Mouse (Mus musculus) intestine, embryonic 15.5 days (tissue): Measurements from ENCODE around the gene Pecr. TPM values are rescaled to one million over a fixed set of nuclear protein-coding genes. Genes with fewer than 3 reads are reported as not detected.

ENCODE experiments used
- ATAC-seq: fragments of 200-750 bp; cut with Nextera tagmentation; 2 replicates; pipeline ENCODE4 v1.8.0; 2017; ENCODE audit warnings: moderate TSS enrichment, moderate library complexity
- H3K27ac ChIP-seq: fragments of 300-500 bp; sonication (generic); 2 replicates; pipeline ENCODE4 v1.5.1; 2015; ENCODE audit warnings: mild to moderate bottlenecking, inconsistent platforms
- H3K27me3 ChIP-seq: fragments of 300-500 bp; sonication (generic); replicated peaks from 2 replicates; pipeline ENCODE4 v1.6.1; 2015; ENCODE audit warnings: inconsistent platforms
- H3K36me3 ChIP-seq: fragments of 300-500 bp; sonication (generic); 2 replicates; pipeline ENCODE4 v1.6.1; 2015; ENCODE audit warnings: inconsistent platforms
- H3K4me1 ChIP-seq: fragments of 300-500 bp; sonication (generic); replicated peaks from 2 replicates; pipeline ENCODE4 v1.6.1; 2015; ENCODE audit warnings: inconsistent platforms
- H3K4me2 ChIP-seq: fragments of 300-500 bp; sonication (generic); replicated peaks from 2 replicates; pipeline ENCODE4 v1.6.1; 2015; ENCODE audit warnings: mild to moderate bottlenecking, inconsistent platforms
- H3K4me3 ChIP-seq: fragments of 300-500 bp; sonication (generic); replicated peaks from 2 replicates; pipeline ENCODE4 v1.5.1; 2015; ENCODE audit warnings: inconsistent platforms
- H3K9ac ChIP-seq: fragments of 300-500 bp; sonication (generic); 2 replicates; pipeline ENCODE4 v1.6.1; 2015; ENCODE audit warnings: inconsistent platforms
- H3K9me3 ChIP-seq: fragments of 300-500 bp; sonication (generic); 2 replicates; pipeline ENCODE4 v1.6.1; 2016; ENCODE audit warnings: inconsistent platforms
- WGBS: fragments of 180-500 bp; shearing (Covaris S2); methylation state at CpG from one replicate; pipeline ENCODE4 v1.1.7; 2015; 5-methylcytosine and 5-hydroxymethylcytosine counted together
- polyA plus RNA-seq: library from polyadenylated mRNA; unstranded; fragments of >200 nt; fragmentation: Nextera tagmentation; extraction: Ambion mirVana; gene quantifications from 2 replicates; pipeline ENCODE4 v1.2.1, GENCODE M21; 2015

Pecr gene
- 57.7 and 65.5 TPM in 2 replicates for polyA plus RNA-seq

DNA sequence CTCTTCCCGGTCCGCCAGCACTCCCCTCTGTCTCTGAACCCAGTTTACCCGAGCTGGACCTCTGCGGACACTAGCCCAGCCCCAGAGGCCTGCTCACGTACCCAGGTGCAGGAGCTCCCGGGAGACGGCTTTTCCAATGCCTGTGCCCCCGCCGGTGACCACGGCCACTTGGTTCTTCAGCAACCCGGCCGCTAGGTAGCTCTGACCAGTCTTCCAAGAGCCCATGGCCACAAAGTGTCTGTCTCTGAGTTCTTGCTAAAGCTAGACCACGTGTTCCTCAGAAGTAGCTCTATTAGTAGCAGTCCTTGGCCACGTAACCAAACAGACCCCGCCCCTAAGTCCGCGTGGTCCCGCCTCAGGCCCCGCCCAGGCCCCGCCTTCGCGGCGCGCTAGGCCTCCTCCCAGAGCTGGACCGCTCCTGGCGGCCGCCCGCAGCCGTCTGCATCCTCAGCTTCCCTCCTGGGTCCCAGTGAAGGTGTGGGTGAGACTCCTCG, at the start of gene Pecr, which contains the start of gene Tmem169:
TSS of gene Pecr (minus strand) at position 323 of the 494 bp plus-strand sequence.
TSS of gene Tmem169 (plus strand) at position 378 of the 494 bp plus-strand sequence.
- H3K4me3 ChIP-seq = peak within 1 kb of the TSS; percentile 60
- H3K9ac ChIP-seq = peak within 1 kb of the TSS; percentile 70
- H3K27me3 ChIP-seq = no peaks in the 10 kb centered on the region
- 0 out of 2 replicates have a peak, but pooled peaks cover 2% of the 10 kb centered on the region for H3K4me1 ChIP-seq
- no peaks in the 10 kb centered on the region for H3K9me3 ChIP-seq
- H3K36me3 ChIP-seq = no peaks in the 10 kb centered on the region
- ATAC-seq = peak; percentile 98
- peak within 1 kb of the TSS; percentile 89 for H3K4me2 ChIP-seq
- WGBS = under 1% methylated on average over 30 of the region's 30 CpGs
- peak within 1 kb of the TSS; percentile 66 for H3K27ac ChIP-seq

DNA sequence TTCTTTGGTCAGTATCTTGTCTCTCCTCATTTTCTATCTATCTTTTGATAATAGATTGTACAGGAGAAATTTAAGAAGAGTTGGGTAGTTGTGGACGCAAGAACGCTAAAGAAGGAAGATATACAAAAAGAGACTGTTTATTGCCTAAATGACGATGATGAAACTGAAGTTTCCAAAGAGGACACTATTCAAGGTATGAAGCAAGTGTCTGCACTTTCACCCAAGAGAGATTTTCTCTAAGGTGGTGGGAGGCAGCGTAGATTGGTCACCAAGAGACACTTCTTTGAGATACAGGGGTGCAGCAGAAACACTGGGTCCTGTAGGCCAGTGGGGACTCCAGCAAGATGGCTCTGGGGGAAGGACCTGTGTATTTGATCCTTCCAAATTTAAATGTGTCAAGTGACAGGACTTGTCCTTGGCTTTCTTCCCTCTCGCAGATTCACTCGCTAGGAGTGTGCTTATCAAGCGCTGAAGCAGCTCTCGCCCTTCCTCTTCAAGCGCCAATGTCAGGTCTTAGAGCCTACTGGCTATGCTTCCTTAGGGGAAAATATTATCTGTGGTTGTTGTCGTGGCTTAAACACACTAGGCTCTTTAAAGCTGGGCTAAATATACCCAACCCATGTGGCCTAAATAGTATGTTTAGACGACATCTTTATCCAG, 42.2 kb upstream of the Pecr start:
- 93% methylated on average over 11 of the region's 11 CpGs for WGBS
- no peak overlapping the region for H3K4me2 ChIP-seq
- H3K4me3 ChIP-seq = no peak overlapping the region
- no peaks in the 10 kb centered on the region for H3K36me3 ChIP-seq
- H3K27ac ChIP-seq = no peak overlapping the region
- no peaks in the 10 kb centered on the region for H3K27me3 ChIP-seq
- ATAC-seq = no peak
- H3K4me1 ChIP-seq = no peaks in the 10 kb centered on the region
- no peaks in the 10 kb centered on the region for H3K9me3 ChIP-seq
- H3K9ac ChIP-seq = no peak overlapping the region

DNA sequence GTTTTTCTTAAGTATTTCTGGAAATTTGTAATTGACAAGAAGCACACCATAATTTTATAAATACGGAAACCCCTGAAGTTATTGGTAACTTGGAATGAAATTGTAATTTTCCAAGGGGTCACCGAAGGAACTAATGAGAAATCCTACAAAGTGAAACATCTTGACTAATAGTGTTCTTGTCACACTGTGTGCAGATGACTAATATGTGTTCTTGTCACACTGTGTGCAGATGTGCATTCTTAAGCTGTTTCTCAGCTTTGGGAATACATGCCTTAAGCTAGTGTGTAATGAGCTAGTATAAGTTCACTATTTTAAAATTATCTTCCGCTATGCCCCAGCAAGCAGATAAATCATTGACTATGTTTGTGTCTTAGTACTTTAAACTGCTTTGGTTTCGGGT, 39.1 kb upstream of the Pecr start:
- Histone ChIP-seq H3K27ac (no peak overlapping the region), H3K9ac (no peak overlapping the region), H3K36me3 (0 out of 2 replicates have a peak, but pooled peaks cover 3% of the 10 kb centered on the region), H3K4me3 (no peak overlapping the region), H3K4me2 (no peak overlapping the region), H3K27me3 (no peaks in the 10 kb centered on the region), H3K4me1 (no peaks in the 10 kb centered on the region), H3K9me3 (no peaks in the 10 kb centered on the region)
- ATAC-seq = no peak
- WGBS = 88% methylated on average over 4 of the region's 4 CpGs

DNA sequence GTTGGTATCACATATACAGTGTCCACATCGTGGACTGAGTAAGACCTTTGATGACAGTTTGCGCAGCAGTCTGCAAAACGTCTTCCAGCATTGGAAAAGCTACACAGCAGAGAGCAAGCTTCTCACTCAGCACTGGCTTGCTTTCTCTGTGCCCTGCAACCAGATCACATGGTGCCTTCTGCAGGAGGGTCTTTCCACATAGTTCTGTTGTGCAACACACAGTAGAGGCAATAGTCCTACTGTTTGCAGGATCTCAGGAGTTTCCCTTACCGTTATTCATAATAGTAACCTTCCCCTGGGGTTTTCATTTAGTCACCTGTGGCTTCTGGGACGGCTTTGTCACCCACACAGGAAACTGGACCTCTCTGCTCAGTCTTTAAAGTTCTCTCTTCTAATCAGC, 36.6 kb upstream of the Pecr start:
- no peak overlapping the region for H3K9ac ChIP-seq
- H3K9me3 ChIP-seq = no peaks in the 10 kb centered on the region
- H3K27me3 ChIP-seq = no peaks in the 10 kb centered on the region
- no peak overlapping the region for H3K4me2 ChIP-seq
- 0 out of 2 replicates have a peak, but pooled peaks cover 3% of the 10 kb centered on the region for H3K36me3 ChIP-seq
- no peak overlapping the region for H3K4me3 ChIP-seq
- H3K27ac ChIP-seq = no peak overlapping the region
- no peaks in the 10 kb centered on the region for H3K4me1 ChIP-seq
- WGBS = 89% methylated on average over 5 of the region's 5 CpGs
- no peak for ATAC-seq

DNA sequence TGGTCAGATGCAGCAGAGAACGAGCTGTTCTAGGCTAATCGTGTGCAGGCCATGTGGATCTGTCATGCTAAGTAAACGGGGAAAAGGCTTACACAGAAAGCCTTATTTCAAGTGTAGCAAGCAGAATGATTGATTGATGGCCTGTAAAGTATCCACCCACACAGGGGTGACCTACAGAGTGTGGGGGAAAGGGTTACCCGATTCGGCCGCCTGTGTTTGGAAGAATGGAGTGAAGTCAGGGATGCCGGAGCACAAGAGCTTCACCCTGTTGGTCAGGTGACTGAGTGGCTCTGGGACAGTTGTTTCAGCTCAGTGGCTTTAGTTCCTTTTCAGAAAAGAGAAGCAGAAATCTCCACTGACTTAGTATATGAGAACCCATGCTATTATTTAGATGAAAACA, 32.8 kb upstream of the Pecr start:
- Histone ChIP-seq H3K9me3 (no peaks in the 10 kb centered on the region), H3K4me2 (no peak overlapping the region), H3K4me3 (no peak overlapping the region), H3K27ac (no peak overlapping the region), H3K36me3 (peaks cover 3% of the 10 kb centered on the region; the same call in 1 of the 2 replicates), H3K4me1 (no peaks in the 10 kb centered on the region), H3K9ac (no peak overlapping the region), H3K27me3 (no peaks in the 10 kb centered on the region)
- ATAC-seq = no peak
- WGBS = 76% methylated on average over 7 of the region's 7 CpGs

DNA sequence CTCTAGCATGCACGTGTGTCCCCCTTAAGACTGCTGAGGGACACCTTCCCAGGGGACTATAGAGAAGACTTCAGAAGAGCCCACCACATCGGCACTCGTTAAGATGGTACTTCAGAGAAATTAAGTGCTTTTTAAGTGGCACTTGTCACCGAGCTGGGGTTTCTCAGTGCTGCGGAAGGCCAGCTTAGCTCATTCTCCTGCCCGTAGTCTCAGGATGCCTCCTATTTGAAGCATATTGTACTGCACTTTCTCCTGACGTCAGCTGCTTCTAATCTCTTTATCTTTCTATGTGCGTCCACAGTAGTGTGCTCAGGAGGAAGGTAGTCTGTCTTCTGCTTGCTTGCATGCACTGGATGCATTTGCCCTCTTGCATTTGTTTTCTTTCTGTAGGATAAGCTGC, 32.3 kb upstream of the Pecr start:
- no peak overlapping the region for H3K4me2 ChIP-seq
- no peaks in the 10 kb centered on the region for H3K27me3 ChIP-seq
- H3K4me3 ChIP-seq = no peak overlapping the region
- no peak for ATAC-seq
- no peak overlapping the region for H3K27ac ChIP-seq
- no peaks in the 10 kb centered on the region for H3K9me3 ChIP-seq
- WGBS = 79% methylated on average over 8 of the region's 8 CpGs
- no peaks in the 10 kb centered on the region for H3K4me1 ChIP-seq
- peaks cover 3% of the 10 kb centered on the region; the same call in 1 of the 2 replicates for H3K36me3 ChIP-seq
- H3K9ac ChIP-seq = no peak overlapping the region

DNA sequence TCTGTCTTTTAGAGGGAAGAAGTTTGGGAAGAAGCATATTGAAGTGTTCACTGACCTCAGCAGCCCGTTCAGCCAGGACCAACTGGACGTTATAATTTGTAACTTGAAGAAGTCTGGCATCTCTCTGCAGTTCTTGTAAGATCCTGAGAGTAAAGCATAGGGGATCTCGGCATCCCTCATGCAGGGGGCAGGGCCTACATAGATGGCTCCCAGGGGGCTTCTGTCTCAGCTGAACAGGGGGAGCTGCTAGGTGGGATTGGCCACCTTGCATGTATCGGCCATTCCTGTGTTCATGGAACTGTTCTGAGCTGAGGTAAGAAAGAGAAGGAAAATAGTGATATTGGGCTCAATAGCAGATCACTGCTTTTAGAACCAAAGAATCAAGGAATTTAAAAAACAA, 31.3 kb upstream of the Pecr start:
- Histone ChIP-seq H3K27me3 (no peaks in the 10 kb centered on the region), H3K4me2 (no peak overlapping the region), H3K4me1 (no peaks in the 10 kb centered on the region), H3K4me3 (no peak overlapping the region), H3K9me3 (no peaks in the 10 kb centered on the region), H3K9ac (no peak overlapping the region), H3K36me3 (peaks cover 3% of the 10 kb centered on the region; the same call in 1 of the 2 replicates), H3K27ac (no peak overlapping the region)
- ATAC-seq = no peak
- WGBS = 87% methylated on average over 4 of the region's 4 CpGs

DNA sequence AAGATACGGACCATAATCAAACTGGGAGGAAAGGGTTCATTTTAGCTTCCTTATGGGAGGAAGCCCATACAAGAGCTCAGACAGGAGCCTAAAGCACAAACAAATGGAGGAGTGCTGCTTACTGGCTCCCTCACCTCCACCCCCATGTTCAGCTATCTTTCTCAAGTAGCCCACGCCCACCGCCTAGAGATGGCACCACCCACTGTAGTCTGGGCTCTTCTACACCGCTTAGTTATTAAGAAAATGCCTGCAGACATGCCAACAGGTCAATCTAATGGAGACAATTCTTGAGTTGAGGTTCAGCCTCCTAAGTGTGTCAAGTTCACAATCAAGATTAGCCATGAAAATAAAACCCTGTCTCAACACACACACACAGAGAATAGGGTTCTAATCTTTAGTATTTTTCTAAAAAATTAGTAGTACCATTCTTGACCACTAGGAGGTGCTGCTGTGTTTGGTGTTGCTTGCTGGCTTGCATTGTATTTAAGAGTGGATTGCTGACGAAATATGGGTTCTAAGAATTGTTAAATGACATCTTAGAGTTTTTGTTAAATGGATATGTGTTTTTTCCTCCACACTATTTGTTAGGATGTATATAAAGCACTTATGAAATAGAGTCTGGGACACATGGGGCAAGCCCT, 29.4 kb upstream of the Pecr start:
- no peaks in the 10 kb centered on the region for H3K9me3 ChIP-seq
- H3K4me1 ChIP-seq = no peaks in the 10 kb centered on the region
- no peaks in the 10 kb centered on the region for H3K27me3 ChIP-seq
- no peak overlapping the region for H3K4me3 ChIP-seq
- no peak overlapping the region for H3K27ac ChIP-seq
- no peak overlapping the region for H3K9ac ChIP-seq
- WGBS = 78% methylated on average over 5 of the region's 5 CpGs
- ATAC-seq = no peak
- H3K4me2 ChIP-seq = no peak overlapping the region
- H3K36me3 ChIP-seq = no peaks in the 10 kb centered on the region; the same call in 1 of the 2 replicates

DNA sequence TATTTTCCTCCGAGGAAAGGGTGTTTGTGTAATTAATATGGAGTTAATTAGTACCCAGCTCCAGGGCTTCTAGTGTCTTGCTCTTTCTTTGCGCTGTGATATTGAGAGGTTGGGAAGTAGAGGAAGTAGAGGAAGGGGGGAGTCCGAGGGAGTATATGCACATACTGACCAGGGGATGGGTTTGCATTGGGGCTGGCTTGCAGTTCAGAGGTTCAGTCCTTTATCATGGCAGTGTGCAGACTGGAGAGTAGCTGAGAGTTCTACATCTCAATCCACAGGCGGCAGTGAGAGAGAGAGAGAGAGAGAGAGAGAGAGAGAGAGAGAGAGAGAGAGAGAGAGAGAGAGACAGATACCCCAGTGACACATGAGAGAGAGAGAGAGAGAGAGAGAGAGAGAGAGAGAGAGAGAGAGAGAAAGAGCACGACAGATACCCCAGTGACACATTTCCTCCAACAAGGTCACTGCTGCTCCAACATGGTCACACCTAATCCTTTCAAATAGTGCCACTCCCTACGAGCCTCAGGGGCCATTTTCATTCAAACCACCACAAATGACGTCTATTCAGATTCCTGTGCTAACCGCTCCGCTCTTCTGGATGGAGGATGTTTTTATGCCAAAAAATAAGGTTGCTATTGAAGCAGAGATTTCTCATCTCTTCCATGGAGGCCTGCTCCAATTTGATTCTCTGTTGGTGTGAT, 28.7 kb upstream of the Pecr start:
- ATAC-seq = no peak
- H3K36me3 ChIP-seq = no peaks in the 10 kb centered on the region; the same call in 1 of the 2 replicates
- 90% methylated on average over 9 of the region's 9 CpGs for WGBS
- H3K4me3 ChIP-seq = no peak overlapping the region
- H3K4me2 ChIP-seq = no peak overlapping the region
- no peaks in the 10 kb centered on the region for H3K9me3 ChIP-seq
- no peak overlapping the region for H3K9ac ChIP-seq
- H3K4me1 ChIP-seq = no peaks in the 10 kb centered on the region
- H3K27ac ChIP-seq = no peak overlapping the region
- no peaks in the 10 kb centered on the region for H3K27me3 ChIP-seq

DNA sequence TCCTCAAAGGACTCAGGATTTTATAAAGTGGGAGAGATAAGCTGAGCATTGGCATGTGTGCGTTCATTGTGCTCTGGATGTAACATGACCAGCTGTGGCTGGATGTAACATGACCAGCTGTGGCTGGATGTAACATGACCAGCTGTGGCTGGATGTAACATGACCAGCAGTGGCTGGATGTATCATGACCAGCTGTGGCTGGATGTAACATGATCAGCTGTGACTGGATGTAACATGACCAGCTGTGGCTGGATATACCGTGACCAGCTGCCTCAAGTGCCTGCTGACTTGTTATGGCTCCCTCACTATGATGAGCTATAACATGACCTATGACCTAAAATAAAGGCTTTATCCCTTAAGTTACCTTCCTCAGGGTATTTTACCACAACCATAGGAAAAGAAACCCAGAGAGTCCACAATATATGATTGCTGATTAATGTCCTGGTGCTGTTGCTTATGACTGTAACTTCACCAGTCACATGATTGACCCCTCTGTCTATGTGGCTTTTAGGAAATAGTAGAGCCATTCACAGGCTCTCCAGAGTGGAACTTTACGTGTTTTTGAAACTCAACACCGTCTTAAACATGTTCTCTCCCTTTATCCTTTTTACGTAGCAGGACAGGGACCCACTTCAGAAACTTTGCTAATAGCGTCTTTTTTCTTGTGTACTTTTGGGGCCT, 25.8 kb upstream of the Pecr start:
- ATAC-seq = no peak
- H3K4me2 ChIP-seq = no peak overlapping the region
- no peak overlapping the region for H3K27ac ChIP-seq

DNA sequence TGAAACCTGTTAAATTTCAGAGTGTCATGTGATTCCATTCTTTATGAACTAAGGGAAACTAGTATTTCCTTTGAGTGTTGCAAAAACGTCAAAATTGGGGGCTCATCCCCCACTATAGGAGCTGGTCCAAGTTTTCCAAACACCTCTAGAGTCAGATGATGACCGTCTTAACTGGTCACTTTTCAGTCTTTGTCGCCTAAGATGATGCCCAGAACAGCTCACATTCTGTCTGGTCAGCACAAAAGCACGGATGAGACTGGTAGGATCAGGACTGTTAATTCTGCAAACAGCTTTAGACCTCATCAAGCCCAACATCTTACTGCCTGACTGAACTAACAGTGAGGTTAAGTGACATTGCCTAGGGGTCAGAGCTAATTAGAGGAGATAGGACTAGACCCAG, 24.8 kb upstream of the Pecr start:
- no peaks in the 10 kb centered on the region for H3K4me1 ChIP-seq
- no peaks in the 10 kb centered on the region for H3K9me3 ChIP-seq
- no peak for ATAC-seq
- no peaks in the 10 kb centered on the region for H3K27me3 ChIP-seq
- no peak overlapping the region for H3K27ac ChIP-seq
- H3K36me3 ChIP-seq = no peaks in the 10 kb centered on the region
- no peak overlapping the region for H3K9ac ChIP-seq
- WGBS = 59% methylated on average over 4 of the region's 4 CpGs
- H3K4me3 ChIP-seq = no peak overlapping the region
- no peak overlapping the region for H3K4me2 ChIP-seq

More for the DNA sequence above, 25.8 kb upstream of the Pecr start:
- H3K4me3 ChIP-seq = no peak overlapping the region
- H3K27me3 ChIP-seq = no peaks in the 10 kb centered on the region
- WGBS = 67% methylated on average over 6 of the region's 6 CpGs
- H3K4me1 ChIP-seq = no peaks in the 10 kb centered on the region
- no peaks in the 10 kb centered on the region; the same call in 1 of the 2 replicates for H3K36me3 ChIP-seq
- H3K9ac ChIP-seq = no peak overlapping the region
- H3K9me3 ChIP-seq = no peaks in the 10 kb centered on the region

DNA sequence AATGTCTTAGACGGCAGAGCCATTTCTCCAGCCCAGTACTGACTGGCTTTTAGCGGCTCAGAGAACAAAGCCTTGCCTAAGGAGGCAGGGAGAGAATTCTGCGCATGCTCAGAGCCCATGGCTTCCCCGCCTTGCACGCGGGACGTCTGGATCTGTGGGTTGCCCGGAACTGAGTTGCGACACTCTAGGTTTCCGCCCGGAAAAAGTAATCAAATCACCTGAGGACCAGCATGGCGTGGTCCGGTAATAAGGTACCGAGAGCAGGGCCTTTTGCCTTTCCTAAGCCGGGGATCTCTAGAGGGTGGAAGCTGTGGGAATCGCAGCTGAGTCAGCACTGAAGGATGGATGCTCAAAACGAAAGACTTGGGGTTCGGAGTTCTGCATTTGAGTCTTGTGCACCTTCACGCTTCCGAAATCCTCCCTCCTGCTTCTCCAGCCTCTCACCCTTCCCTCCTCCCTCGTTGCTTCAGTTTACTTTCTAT, 23.2 kb upstream of the Pecr start, which contains the start of gene Xrcc5:
TSS of gene Xrcc5 (plus strand) at position 105 of the 482 bp plus-strand sequence.
- H3K4me2 ChIP-seq = peak within 1 kb of the TSS; percentile 69
- H3K9ac ChIP-seq = peak within 1 kb of the TSS; percentile 59
- ATAC-seq = peak; percentile 99
- under 1% methylated on average over 21 of the region's 21 CpGs for WGBS
- no peaks in the 10 kb centered on the region for H3K27me3 ChIP-seq
- no peaks in the 10 kb centered on the region for H3K4me1 ChIP-seq
- peak within 1 kb of the TSS; percentile 58 for H3K4me3 ChIP-seq
- peak within 1 kb of the TSS; percentile 81 for H3K27ac ChIP-seq
- H3K36me3 ChIP-seq = no peaks in the 10 kb centered on the region
- no peaks in the 10 kb centered on the region for H3K9me3 ChIP-seq
